Mouse (Mus musculus) ovary, adult 18-20 months (tissue): ENCODE measurements around the gene Rtf1.
A peak's percentile ranks its signal among the peaks of the same experiment; 100 is the strongest.

Experiments used
- DNase-seq: peaks from one replicate; pipeline ENCODE4 v3.0.0; 2022; ENCODE audit warnings: low spot score, mixed read lengths

The Rtf1 gene

GRCm38 (mm10) chr2:119730735-119731134 is 55.9 kb downstream of the Rtf1 start:
- no peak for DNase-seq

- DNase-seq: no peak
Measured at GRCm38 (mm10) chr2:119737124-119737523, 62.3 kb downstream of the Rtf1 start.

DNA sequence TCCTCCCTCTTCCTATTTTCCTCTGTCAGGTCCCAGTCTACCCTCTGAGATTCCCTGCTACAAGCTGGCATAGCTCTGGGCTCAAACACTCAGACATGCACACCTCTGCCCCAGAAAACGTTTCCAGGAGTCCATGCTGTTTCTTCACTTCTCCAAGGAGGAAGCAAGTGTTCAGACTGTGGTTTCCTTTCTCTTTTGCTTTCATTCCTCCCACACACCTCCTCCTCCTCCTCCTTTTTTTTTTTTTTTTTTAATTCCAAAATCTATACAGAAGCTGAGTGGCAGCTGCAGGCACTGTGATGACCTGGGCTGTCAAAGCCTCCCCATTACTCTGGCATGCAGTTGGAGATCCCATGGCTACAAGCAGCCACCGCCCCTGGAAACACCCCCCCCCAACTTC is 65.7 kb downstream of the Rtf1 start:
- DNase-seq: no peak

- DNase-seq: peak; percentile 67
Measured at GRCm38 (mm10) chr2:119741581-119742411, 66.9 kb downstream of the Rtf1 start, which contains the start of gene Itpka. Itpka (plus strand) TSS chr2:119742337.

DNA sequence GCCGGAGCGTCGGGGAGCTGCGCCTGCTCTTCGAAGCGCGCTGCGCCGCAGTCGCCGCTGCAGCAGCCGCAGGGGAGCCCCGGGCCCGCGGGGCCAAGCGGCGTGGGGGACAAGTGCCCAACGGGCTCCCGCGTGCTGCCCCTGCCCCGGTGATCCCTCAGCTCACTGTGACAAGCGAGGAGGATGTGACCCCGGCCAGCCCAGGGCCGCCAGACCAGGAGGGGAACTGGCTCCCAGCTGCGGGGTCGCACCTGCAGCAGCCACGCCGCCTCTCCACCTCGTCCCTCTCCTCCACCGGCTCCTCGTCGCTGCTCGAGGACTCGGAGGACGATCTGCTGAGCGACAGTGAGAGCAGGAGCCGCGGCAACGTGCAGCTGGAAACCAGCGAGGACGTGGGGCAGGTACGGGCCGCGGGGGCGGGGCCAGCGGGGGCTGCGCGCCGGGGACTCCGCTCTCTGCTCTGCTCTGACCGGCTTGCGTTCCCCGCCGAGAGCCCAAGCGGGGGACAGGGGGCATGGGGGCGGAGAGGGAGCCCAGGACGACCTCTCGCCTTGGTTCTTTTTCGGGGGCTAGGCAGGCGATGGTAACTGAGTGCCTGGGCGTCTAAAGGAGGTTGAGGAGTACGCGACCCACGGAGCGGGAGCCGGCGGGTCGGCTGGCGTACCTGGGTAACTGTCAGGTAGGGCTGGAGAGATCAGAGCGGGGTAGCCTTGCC is 67.8 kb downstream of the Rtf1 start:
- DNase-seq: peak; percentile 23

DNA sequence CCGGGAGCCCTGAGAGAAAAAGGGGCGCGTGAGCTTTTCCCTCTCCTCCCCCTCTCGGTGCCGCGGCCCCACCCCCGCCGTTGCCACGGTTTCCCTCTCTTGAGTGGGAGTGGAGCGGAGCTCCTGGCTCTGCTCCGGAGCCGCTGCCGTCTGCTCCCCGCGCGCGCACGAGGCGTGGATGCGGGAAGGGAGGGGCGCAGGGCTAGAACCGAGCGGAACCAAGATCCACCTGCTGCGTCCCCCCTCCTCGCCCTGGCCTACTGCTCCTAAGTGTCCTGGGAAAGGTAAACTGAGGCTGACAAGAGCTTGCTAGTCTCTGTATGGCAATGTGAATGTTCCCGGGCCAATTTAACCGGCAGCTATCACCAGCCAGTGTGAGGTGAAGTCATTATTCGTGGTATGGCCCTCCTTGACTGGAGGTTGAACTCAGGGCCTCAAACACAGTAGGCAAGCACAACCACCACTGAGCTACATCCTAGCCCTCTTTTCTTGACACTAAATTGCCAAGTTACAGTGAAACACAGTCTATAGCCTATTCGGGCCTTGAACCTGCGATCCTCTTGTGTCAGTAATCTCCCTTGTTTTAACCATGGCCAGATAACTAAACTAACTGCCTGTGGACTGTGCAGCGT is 68.4 kb downstream of the Rtf1 start:
- DNase-seq: no peak

DNA sequence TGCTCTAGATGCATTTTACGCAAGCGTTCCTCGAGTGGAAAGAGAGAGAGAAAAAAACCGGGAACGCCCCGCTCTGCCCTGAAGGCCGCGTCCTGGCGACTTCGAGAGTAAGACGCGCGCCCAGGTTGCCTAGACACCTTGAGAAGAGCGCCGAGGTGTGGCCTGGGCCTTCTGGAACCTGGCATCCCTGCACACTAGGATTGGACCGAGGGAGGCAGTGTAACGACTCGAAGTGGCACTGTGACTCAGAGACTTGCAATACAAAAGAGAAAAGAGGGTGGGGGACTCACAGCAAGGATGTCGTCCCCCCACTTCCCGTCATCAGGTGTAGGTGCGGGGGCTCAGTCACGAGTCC is 68.9 kb downstream of the Rtf1 start:
- DNase-seq: no peak

DNA sequence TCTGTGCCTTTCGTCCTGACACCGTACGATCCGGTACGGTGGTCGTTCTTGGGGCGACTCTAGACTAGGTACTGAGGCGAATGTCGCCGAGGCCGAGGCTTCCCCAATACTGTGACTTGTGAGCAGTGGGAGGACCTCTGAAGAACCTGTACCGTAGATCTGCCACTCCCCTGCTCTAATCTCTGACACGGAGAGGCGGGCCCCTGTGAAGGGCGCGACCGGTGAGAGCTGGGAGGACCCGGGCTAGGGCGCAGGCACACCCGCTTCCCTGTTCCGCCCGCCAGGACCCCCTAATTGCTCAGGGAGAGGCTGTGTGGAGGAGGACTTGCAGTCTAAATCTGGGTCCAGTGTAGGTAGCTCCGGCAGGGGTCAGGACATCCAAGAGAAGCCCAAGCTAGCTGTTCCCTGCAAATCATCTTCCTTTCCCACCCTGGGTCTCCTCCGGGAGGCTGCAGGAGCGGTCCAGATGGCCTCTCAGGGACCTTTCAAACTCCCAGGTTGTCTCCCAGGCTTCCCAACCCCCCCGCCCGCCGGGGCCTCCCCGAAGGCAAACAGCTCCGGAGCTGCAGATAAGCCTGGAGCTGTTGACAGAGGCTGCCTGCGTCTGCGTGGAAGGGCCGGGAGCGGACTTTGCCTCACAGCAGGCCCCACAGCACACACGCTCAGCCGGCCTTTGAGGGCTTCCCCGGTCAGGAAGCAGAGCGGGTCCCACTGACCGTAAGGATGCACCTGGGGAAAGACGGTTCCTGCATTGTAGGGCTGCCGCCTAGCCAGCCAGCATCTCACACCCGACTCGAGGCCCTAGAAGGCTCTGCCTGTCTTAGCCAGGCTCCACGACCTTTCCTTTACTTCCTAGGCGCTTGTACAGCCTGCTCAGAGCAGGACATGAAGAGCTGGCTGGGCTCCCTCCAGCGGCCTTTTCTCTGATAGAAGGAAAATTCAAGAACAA is 69.6 kb downstream of the Rtf1 start:
- no peak for DNase-seq

GRCm38 (mm10) chr2:119745281-119745680 is 70.4 kb downstream of the Rtf1 start:
- DNase-seq: no peak

DNA sequence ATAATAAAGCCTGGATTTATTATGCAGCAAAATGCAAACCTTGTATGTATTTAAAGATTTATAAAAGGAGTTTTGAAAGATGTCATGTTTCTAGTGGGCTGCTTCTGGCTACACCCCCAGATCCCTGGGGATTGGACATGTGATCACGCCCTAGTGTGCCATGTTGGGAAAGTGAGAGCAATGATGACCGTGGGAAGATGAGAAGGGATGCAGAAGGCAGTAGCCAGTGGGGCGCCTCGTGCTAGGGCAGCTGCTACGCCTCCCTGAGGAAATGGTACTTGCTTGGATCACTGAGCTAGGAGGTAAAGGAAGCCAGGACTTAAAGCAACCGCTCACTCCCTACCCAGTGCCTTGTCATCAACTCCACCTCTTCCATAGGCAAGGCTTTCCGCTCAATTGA is 72.7 kb downstream of the Rtf1 start:
- DNase-seq: no peak

GRCm38 (mm10) chr2:119749260-119749659 is 74.4 kb downstream of the Rtf1 start:
- no peak for DNase-seq

DNA sequence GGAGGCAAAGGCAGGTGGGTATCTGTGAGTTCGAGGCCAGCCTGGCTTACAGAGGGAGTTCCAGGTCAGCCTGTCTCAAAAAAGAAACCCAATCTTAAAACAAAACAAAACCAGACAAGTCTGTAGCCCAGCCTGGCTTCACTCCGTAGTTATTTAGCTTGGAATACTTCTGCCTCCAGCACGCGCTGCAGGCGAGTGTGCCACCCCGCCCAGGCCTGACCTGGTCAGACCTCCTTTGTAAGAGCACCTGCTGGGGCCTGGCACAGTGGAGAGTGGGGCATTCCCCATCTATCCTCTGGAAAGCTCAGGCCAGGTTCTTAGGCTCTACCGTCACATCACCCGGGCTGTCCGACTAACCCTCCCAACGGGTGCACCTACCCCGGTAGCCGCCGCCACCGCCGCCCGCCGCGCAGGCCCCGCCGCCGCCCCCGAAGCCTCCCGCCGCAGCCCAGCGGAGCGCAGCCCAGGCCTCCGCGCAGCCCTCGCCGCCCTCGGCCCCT is 82.8 kb downstream of the Rtf1 start:
- no peak for DNase-seq

DNA sequence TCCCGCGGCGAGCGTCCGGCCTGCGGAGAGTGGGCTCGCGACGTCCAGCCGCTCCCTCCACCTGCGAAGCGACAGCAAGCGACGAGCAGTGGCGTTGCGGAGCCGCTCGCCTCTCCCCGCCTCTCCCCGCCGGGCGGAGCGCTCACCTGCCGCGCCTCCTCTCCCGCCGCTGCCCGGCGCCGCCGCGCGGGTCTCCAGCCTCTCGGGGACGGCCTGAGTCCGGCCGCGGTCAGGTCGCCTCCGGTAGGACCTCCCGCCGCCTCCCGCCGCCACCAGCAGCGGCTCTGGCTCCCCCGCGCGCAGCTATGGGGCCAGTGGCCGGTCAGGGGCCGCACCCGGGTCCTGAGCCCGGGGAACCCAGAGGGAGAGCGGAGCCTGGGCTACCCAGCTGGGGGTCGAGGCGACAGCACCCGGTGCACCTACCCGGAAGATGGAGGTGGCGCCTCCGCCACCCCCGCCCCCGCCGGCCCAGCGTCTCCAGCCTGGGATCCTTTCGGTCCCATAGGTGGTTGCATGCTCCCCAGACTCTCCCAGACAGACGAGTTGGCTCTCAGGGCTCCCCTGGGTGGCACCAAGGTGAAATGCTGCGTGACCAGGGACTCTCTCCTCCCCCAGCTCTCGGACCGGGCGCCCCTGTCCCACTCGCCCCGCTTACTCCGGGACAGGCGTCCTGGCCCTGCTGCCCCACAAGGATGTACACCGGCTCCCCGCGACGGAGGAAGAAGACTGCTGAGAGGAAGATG is 83.4 kb downstream of the Rtf1 start:
- no peak for DNase-seq

DNA sequence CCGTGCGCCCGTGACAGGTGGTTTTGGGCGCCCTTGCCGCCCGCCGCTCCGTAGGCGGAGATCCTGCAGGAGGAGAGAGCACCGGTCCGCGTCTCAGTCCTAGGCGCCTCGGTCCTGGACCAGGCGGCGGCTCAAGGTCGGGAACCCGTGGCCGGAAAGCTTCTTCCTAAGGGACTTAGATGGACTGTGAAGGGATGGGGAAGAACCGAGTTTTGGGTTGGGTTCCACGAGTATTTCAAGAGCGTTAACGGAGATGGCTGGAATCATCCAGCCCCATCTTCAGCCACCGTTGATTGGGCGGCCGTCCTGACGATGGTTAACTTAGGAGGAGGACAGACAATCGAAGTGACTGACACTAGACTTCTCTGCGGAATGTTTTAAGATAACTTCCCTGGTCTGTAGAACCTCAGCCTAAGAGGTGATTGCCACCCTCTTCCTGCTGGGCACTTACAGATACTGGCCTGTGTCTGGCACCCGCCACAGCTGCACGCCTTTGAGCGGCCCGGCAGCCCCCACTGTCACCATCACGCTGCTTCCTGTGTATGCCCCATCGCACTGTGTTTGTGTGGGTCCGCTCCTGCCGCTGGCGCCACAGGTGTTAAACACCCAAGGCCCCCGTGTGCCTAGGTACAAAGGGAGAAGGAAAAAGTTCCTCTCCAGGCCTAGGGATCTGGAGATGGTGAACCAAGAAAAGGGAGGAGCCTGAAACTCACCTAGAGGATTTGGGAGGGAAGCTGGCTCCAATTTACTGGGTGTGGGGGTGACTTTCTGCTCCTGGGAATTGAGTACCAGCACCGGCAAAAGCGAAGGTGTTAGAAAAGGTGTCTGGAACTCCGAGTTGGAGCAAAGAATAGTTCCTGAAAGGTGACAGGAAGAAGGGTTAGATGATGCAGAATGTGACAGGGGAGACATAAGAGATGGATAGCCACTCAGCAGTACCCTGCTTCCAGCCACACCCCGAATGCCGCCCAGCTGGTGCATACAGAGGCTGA is 84.3 kb downstream of the Rtf1 start:
- no peak for DNase-seq

DNA sequence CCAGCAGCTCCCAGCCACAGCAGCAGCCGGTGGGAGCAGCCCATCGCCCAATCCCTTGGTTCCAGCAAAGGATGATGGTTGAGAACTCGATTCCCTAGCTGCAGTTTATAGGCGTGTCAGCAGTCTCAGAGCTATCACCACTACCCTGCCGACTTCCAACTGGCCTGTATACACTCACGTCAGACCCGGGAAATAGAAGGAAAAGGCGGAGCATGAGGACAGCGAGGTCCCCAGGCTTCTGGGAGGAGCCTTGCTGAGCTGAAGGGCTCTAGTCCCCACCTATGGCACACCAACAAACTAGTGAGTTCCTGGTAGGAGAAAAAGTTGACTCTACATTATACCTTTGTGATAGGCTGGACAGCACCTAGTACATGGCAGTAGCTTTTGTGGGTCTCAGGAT is 85.4 kb downstream of the Rtf1 start, which contains the start of gene Ltk:
Gene Ltk (minus strand): TSS at position 181 of the 400 bp plus-strand sequence.
- no peak for DNase-seq

GRCm38 (mm10) chr2:119762276-119762675 is 87.4 kb downstream of the Rtf1 start:
- no peak for DNase-seq

GRCm38 (mm10) chr2:119763924-119764323 is 89.1 kb downstream of the Rtf1 start:
- DNase-seq: no peak

GRCm38 (mm10) chr2:119767246-119767645 is 92.4 kb downstream of the Rtf1 start:
- DNase-seq: no peak
